Mouse (Mus musculus): ENCODE measurements at regions not wholly inside any gene's neighbourhood (a gene's known extent, or its start where the extent isn't known, plus 50 kb on each side); places are given as distances from the start of the nearest gene placed in this dataset.

- TF ChIP-seq CTCF (IDR thresholded peaks at IDR 0.05; ENCODE audit: insufficient read depth, low read depth, low read length) (no peak), POLR2A (IDR thresholded peaks at IDR 0.05; ENCODE audit: insufficient read depth, low read depth, low read length) (no peak)
- no peaks in the 10 kb centered on the region for H3K4me1 ChIP-seq (ENCODE audit: control insufficient read depth, insufficient read depth, low read length)
- no peak overlapping the region for H3K27ac ChIP-seq (ENCODE audit: insufficient read depth, low read depth, low read length)
- WGBS: 90% methylated on average over 3 of the region's 3 CpGs
- H3K4me3 ChIP-seq (ENCODE audit: insufficient read depth, low read depth, low read length): no peak overlapping the region
These were observed 387.1 kb upstream of the Sash1 start for GRCm38 (mm10) chr10:9272940-9273339.

GRCm38 (mm10) chr10:9272243-9272642 is 386.4 kb upstream of the Sash1 start:
- Histone ChIP-seq H3K4me3 (ENCODE audit: insufficient read depth, low read depth, low read length) (no peak overlapping the region), H3K4me1 (ENCODE audit: control insufficient read depth, insufficient read depth, low read length) (no peaks in the 10 kb centered on the region), H3K27ac (ENCODE audit: insufficient read depth, low read depth, low read length) (no peak overlapping the region)
- 28% methylated on average over 5 of the region's 5 CpGs for WGBS
- no peak for TF ChIP-seq CTCF (IDR thresholded peaks at IDR 0.05; ENCODE audit: insufficient read depth, low read depth, low read length)
- no peak for TF ChIP-seq POLR2A (IDR thresholded peaks at IDR 0.05; ENCODE audit: insufficient read depth, low read depth, low read length)

GRCm38 (mm10) chr10:9265528-9265927 is 379.7 kb upstream of the Sash1 start:
- WGBS: over 99% methylated on average over 2 of the region's 2 CpGs
- TF ChIP-seq CTCF (IDR thresholded peaks at IDR 0.05; ENCODE audit: insufficient read depth, low read depth, low read length): no peak
- TF ChIP-seq POLR2A (IDR thresholded peaks at IDR 0.05; ENCODE audit: insufficient read depth, low read depth, low read length): no peak
- no peaks in the 10 kb centered on the region for H3K4me1 ChIP-seq (ENCODE audit: control insufficient read depth, insufficient read depth, low read length)

GRCm38 (mm10) chr10:9264309-9265000 is 378.6 kb upstream of the Sash1 start:
- Histone ChIP-seq H3K4me1 (ENCODE audit: control insufficient read depth, insufficient read depth, low read length) (no peaks in the 10 kb centered on the region), H3K27ac (ENCODE audit: insufficient read depth, low read depth, low read length) (no peak overlapping the region), H3K4me3 (ENCODE audit: insufficient read depth, low read depth, low read length) (no peak overlapping the region)
- TF ChIP-seq CTCF (IDR thresholded peaks at IDR 0.05; ENCODE audit: insufficient read depth, low read depth, low read length) (no peak), POLR2A (IDR thresholded peaks at IDR 0.05; ENCODE audit: insufficient read depth, low read depth, low read length) (no peak)
- 88% methylated on average over 12 of the region's 12 CpGs for WGBS

More at GRCm38 (mm10) chr10:9265528-9265927, 379.7 kb upstream of the Sash1 start:
- Histone ChIP-seq H3K4me3 (ENCODE audit: insufficient read depth, low read depth, low read length) (no peak overlapping the region), H3K27ac (ENCODE audit: insufficient read depth, low read depth, low read length) (no peak overlapping the region)

GRCm38 (mm10) chr10:9258705-9259104 is 372.8 kb upstream of the Sash1 start:
- no peak for TF ChIP-seq POLR2A (IDR thresholded peaks at IDR 0.05; ENCODE audit: insufficient read depth, low read depth, low read length)
- TF ChIP-seq CTCF (IDR thresholded peaks at IDR 0.05; ENCODE audit: insufficient read depth, low read depth, low read length): no peak
- no peaks in the 10 kb centered on the region for H3K4me1 ChIP-seq (ENCODE audit: control insufficient read depth, insufficient read depth, low read length)
- no peak overlapping the region for H3K4me3 ChIP-seq (ENCODE audit: insufficient read depth, low read depth, low read length)
- H3K27ac ChIP-seq (ENCODE audit: insufficient read depth, low read depth, low read length): no peak overlapping the region
- WGBS: 98% methylated on average over 1 of the region's 1 CpGs

- Histone ChIP-seq H3K4me3 (ENCODE audit: insufficient read depth, low read depth, low read length) (no peak overlapping the region), H3K4me1 (ENCODE audit: control insufficient read depth, insufficient read depth, low read length) (no peaks in the 10 kb centered on the region), H3K27ac (ENCODE audit: insufficient read depth, low read depth, low read length) (no peak overlapping the region)
- no peak for TF ChIP-seq CTCF (IDR thresholded peaks at IDR 0.05; ENCODE audit: insufficient read depth, low read depth, low read length)
- no peak for TF ChIP-seq POLR2A (IDR thresholded peaks at IDR 0.05; ENCODE audit: insufficient read depth, low read depth, low read length)
- 66% methylated on average over 3 of the region's 3 CpGs for WGBS
These were observed 367.0 kb upstream of the Sash1 start for GRCm38 (mm10) chr10:9252941-9253217.

GRCm38 (mm10) chr10:9252120-9252940 is 366.5 kb upstream of the Sash1 start:
- Histone ChIP-seq H3K4me1 (ENCODE audit: control insufficient read depth, insufficient read depth, low read length) (no peaks in the 10 kb centered on the region), H3K27ac (ENCODE audit: insufficient read depth, low read depth, low read length) (no peak overlapping the region), H3K4me3 (ENCODE audit: insufficient read depth, low read depth, low read length) (no peak overlapping the region)
- 51% methylated on average over 7 of the region's 7 CpGs for WGBS
- TF ChIP-seq CTCF (IDR thresholded peaks at IDR 0.05; ENCODE audit: insufficient read depth, low read depth, low read length) (no peak), POLR2A (IDR thresholded peaks at IDR 0.05; ENCODE audit: insufficient read depth, low read depth, low read length) (no peak)

GRCm38 (mm10) chr10:9243281-9243618 is 357.4 kb upstream of the Sash1 start:
- 60% methylated on average over 4 of the region's 4 CpGs for WGBS
- TF ChIP-seq CTCF (IDR thresholded peaks at IDR 0.05; ENCODE audit: insufficient read depth, low read depth, low read length): no peak
- TF ChIP-seq POLR2A (IDR thresholded peaks at IDR 0.05; ENCODE audit: insufficient read depth, low read depth, low read length): no peak
- no peaks in the 10 kb centered on the region for H3K4me1 ChIP-seq (ENCODE audit: control insufficient read depth, insufficient read depth, low read length)
- H3K4me3 ChIP-seq (ENCODE audit: insufficient read depth, low read depth, low read length): no peak overlapping the region
- no peak overlapping the region for H3K27ac ChIP-seq (ENCODE audit: insufficient read depth, low read depth, low read length)

GRCm38 (mm10) chr10:9242596-9243280 is 356.9 kb upstream of the Sash1 start:
- Histone ChIP-seq H3K4me1 (ENCODE audit: control insufficient read depth, insufficient read depth, low read length) (no peaks in the 10 kb centered on the region), H3K4me3 (ENCODE audit: insufficient read depth, low read depth, low read length) (no peak overlapping the region), H3K27ac (ENCODE audit: insufficient read depth, low read depth, low read length) (no peak overlapping the region)
- TF ChIP-seq POLR2A (IDR thresholded peaks at IDR 0.05; ENCODE audit: insufficient read depth, low read depth, low read length): no peak
- TF ChIP-seq CTCF (IDR thresholded peaks at IDR 0.05; ENCODE audit: insufficient read depth, low read depth, low read length): no peak
- WGBS: 86% methylated on average over 7 of the region's 7 CpGs

Data from olfactory bulb, adult 2 months (tissue).